Mouse (Mus musculus): ENCODE results near the gene Ncor2. TPM values are rescaled to one million over a fixed set of nuclear protein-coding genes. Genes with fewer than 3 reads are reported as not detected.

Gene Ncor2
- polyA plus RNA-seq, 1 experiment from 2014 or later, result 17.0 TPM

DNA sequence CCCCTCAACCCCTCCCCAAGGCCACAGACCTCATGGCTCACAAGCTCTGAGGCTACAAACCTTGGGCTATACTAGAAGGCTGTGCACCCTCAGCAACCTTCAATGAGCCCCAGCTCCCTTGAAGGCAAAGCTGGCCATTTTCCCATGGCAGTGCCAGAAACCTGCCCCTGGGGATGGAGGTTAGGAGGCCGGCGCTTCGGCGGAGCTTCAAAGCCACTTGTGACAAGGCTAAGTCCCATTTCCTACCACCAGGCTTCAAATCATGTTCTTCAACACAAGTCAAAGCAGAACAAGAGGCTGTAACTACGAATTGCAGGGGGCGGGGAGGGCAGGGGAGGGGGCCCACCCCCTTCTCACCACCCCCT is 122.7 kb downstream of the Ncor2 start:
- no peak overlapping the region for H3K4me3 ChIP-seq
- peaks cover 19% of the 10 kb centered on the region for H3K36me3 ChIP-seq
- no peaks in the 10 kb centered on the region for H3K27me3 ChIP-seq (replicated peaks)
- WGBS, result 45% methylated on average over 6 of the region's 6 CpGs
- 0 out of 2 replicates have a peak overlapping the region, but pooled peaks have one; percentile 18 for H3K27ac ChIP-seq (ENCODE audit: poor library complexity, severe bottlenecking)
- H3K9me3 ChIP-seq (replicated peaks), result no peaks in the 10 kb centered on the region
- H3K4me1 ChIP-seq (replicated peaks), result peaks cover 99% of the 10 kb centered on the region
- H3K4me2 ChIP-seq, result peak overlapping the region; percentile 80; the same call in 1 of the 2 replicates
- 0 out of 2 replicates have a peak overlapping the region, but pooled peaks have one; percentile 3 for H3K9ac ChIP-seq
- ATAC-seq (ENCODE audit: insufficient number of reproducible peaks, low FRiP score), result no peak

GRCm38 (mm10) chr5:125055901-125056300 is 123.1 kb downstream of the Ncor2 start:
- no peak overlapping the region for H3K4me3 ChIP-seq
- H3K36me3 ChIP-seq, result peaks cover 23% of the 10 kb centered on the region
- H3K9ac ChIP-seq, result 0 out of 2 replicates have a peak overlapping the region, but pooled peaks have one; percentile 3
- H3K27me3 ChIP-seq (replicated peaks), result no peaks in the 10 kb centered on the region
- H3K27ac ChIP-seq (ENCODE audit: poor library complexity, severe bottlenecking), result no peak overlapping the region
- 71% methylated on average over 8 of the region's 8 CpGs for WGBS
- no peaks in the 10 kb centered on the region for H3K9me3 ChIP-seq (replicated peaks)
- peaks cover 99% of the 10 kb centered on the region for H3K4me1 ChIP-seq (replicated peaks)
- H3K4me2 ChIP-seq, result 0 out of 2 replicates have a peak overlapping the region, but pooled peaks have one; percentile 80
- no peak for ATAC-seq (ENCODE audit: insufficient number of reproducible peaks, low FRiP score)

- no peak for ATAC-seq (ENCODE audit: insufficient number of reproducible peaks, low FRiP score)
- Histone ChIP-seq H3K4me1 (replicated peaks) (peaks cover 97% of the 10 kb centered on the region), H3K4me2 (no peak overlapping the region), H3K27me3 (replicated peaks) (no peaks in the 10 kb centered on the region), H3K36me3 (peaks cover 45% of the 10 kb centered on the region), H3K9ac (no peak overlapping the region), H3K27ac (ENCODE audit: poor library complexity, severe bottlenecking) (no peak overlapping the region), H3K4me3 (no peak overlapping the region), H3K9me3 (replicated peaks) (no peaks in the 10 kb centered on the region)
- 43% methylated on average over 7 of the region's 7 CpGs for WGBS
These were observed 125.4 kb downstream of the Ncor2 start for GRCm38 (mm10) chr5:125053661-125054060.

DNA sequence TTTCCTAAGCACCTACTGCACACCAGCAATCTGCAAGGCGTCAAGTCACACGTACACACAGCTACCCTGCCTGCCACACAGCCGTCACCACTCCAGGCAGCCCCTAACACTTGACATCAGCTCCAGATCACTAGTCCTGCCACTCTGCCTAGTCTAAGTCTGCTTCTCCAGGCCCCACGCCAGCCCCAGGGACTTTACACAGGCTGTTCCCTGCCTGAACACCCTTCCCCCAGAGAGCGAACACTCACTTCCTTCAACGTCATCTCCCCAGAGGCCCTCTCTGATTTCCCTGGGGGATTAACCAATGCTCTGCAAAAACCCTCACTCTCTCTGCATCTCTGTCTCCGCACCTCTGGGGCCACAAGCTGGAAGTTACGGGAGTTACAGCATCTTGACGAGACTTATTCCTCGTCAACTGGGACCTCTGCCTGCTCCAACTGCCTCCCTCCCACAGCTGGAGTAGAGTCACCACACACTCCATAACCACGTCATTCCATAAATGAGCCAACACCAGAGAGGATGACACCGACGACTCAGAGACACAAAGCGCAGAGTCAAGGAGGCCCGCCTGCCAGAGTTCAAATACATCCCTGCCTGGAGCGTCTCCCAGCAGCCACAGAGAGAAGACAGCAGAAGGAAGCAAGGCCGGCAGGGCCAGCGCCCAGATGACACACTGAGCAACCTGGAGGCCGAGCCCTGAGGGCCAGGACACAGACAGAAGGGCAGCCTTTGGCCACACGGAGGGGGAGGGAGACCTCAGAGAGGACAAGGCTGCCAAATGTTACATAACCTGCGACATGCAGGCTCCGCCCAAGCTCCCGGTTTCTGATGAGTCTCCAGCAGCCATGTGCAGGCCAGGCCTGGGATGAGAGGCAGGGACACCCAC is 126.2 kb downstream of the Ncor2 start:
- no peaks in the 10 kb centered on the region for H3K27me3 ChIP-seq (replicated peaks)
- H3K4me3 ChIP-seq, result no peak overlapping the region
- no peak overlapping the region for H3K9ac ChIP-seq
- H3K4me1 ChIP-seq (replicated peaks), result peaks cover 89% of the 10 kb centered on the region
- H3K36me3 ChIP-seq, result peaks cover 53% of the 10 kb centered on the region
- 55% methylated on average over 23 of the region's 23 CpGs for WGBS
- no peak overlapping the region for H3K4me2 ChIP-seq
- ATAC-seq (ENCODE audit: insufficient number of reproducible peaks, low FRiP score), result peak; percentile 49
- peak overlapping the region; percentile 46 for H3K27ac ChIP-seq (ENCODE audit: poor library complexity, severe bottlenecking)
- H3K9me3 ChIP-seq (replicated peaks), result no peaks in the 10 kb centered on the region

DNA sequence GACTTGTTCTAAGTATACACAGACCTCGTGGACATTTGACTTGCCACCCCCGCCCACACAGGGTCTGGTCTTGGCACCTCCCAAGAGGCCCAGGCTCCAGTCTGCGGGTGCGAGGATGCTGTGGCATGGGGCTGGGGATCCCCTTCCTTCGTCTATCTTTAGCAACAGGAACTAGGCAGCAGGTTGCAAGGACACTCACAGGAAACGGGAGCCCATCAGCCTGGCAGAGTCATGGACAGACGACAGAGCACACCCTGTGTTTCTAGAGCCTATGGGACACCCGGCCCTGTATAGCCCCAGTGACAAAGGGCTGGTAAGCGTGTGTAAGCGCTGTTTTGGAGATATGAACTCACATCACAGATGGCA is 126.8 kb downstream of the Ncor2 start:
- Histone ChIP-seq H3K27ac (ENCODE audit: poor library complexity, severe bottlenecking) (peak overlapping the region; percentile 46; the same call in 1 of the 2 replicates), H3K27me3 (replicated peaks) (no peaks in the 10 kb centered on the region), H3K4me3 (no peak overlapping the region), H3K4me1 (replicated peaks) (peaks cover 82% of the 10 kb centered on the region), H3K4me2 (no peak overlapping the region), H3K9me3 (replicated peaks) (no peaks in the 10 kb centered on the region), H3K9ac (no peak overlapping the region), H3K36me3 (peaks cover 60% of the 10 kb centered on the region)
- WGBS, result 33% methylated on average over 10 of the region's 10 CpGs
- 0 out of 2 replicates have a peak, but pooled peaks have one; percentile 3 for ATAC-seq (ENCODE audit: insufficient number of reproducible peaks, low FRiP score)

- Histone ChIP-seq H3K27me3 (replicated peaks) (no peaks in the 10 kb centered on the region), H3K27ac (ENCODE audit: poor library complexity, severe bottlenecking) (no peak overlapping the region), H3K9ac (no peak overlapping the region), H3K4me1 (replicated peaks) (peaks cover 69% of the 10 kb centered on the region), H3K9me3 (replicated peaks) (no peaks in the 10 kb centered on the region), H3K4me3 (no peak overlapping the region), H3K36me3 (peaks cover 75% of the 10 kb centered on the region), H3K4me2 (no peak overlapping the region)
- WGBS, result 47% methylated on average over 4 of the region's 4 CpGs
- ATAC-seq (ENCODE audit: insufficient number of reproducible peaks, low FRiP score), result peak; percentile 13; the same call in 1 of the 2 replicates
These were observed 129.5 kb downstream of the Ncor2 start for GRCm38 (mm10) chr5:125049481-125049880.

DNA sequence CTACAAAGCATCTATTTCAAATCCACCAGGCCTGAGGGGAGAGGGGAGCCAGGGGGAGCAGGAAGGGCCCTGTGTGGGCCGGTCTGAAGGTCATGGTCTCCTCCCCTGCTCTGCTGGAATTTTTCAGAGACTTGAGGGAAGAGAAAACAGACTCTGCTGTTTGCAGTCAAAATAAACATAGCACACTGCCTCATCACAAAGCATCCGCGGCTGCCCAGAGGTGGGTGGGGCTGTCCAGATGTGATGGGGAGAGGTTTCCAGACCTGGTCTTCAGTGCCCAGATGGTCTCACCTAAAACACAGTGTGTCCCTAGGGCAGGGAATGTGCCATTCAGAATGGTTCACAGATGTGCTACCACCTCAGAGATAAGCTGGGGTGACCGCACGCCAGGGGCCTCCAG is 132.6 kb downstream of the Ncor2 start:
- ATAC-seq (ENCODE audit: insufficient number of reproducible peaks, low FRiP score), result no peak
- Histone ChIP-seq H3K9me3 (replicated peaks) (no peaks in the 10 kb centered on the region), H3K4me1 (replicated peaks) (peaks cover 43% of the 10 kb centered on the region), H3K27ac (ENCODE audit: poor library complexity, severe bottlenecking) (no peak overlapping the region), H3K4me2 (no peak overlapping the region), H3K4me3 (no peak overlapping the region), H3K9ac (no peak overlapping the region), H3K36me3 (peaks cover 94% of the 10 kb centered on the region), H3K27me3 (replicated peaks) (no peaks in the 10 kb centered on the region)
- WGBS, result 63% methylated on average over 5 of the region's 5 CpGs

DNA sequence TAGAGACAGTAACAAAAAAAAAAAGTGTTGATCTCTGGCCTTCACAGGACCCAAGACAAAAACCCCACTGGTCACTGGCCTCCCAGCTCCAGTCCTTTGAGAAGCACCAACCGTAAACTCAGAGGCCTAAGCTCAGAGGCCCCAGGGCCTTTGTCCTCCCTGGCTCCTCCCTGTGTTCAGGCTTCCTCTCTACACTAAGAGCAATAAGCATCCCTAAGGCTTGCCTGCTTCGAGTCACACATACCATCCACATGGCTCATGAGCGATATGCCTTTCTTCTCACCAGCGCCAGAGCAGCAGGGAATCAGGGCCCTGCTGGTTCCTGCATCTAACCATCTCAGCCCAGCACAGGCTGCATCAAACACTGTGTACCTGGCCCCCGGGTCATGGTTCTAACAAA is 133.8 kb downstream of the Ncor2 start:
- Histone ChIP-seq H3K4me1 (replicated peaks) (peaks cover 41% of the 10 kb centered on the region), H3K4me2 (no peak overlapping the region), H3K9me3 (replicated peaks) (no peaks in the 10 kb centered on the region), H3K27me3 (replicated peaks) (no peaks in the 10 kb centered on the region), H3K9ac (no peak overlapping the region), H3K36me3 (peaks cover 87% of the 10 kb centered on the region), H3K4me3 (no peak overlapping the region), H3K27ac (ENCODE audit: poor library complexity, severe bottlenecking) (no peak overlapping the region)
- WGBS, result 73% methylated on average over 5 of the region's 5 CpGs
- ATAC-seq (ENCODE audit: insufficient number of reproducible peaks, low FRiP score), result no peak

- Histone ChIP-seq H3K36me3 (peaks cover 87% of the 10 kb centered on the region), H3K4me1 (replicated peaks) (peaks cover 34% of the 10 kb centered on the region), H3K4me3 (no peak overlapping the region), H3K27me3 (replicated peaks) (no peaks in the 10 kb centered on the region), H3K27ac (ENCODE audit: poor library complexity, severe bottlenecking) (no peak overlapping the region), H3K9ac (no peak overlapping the region), H3K4me2 (no peak overlapping the region), H3K9me3 (replicated peaks) (no peaks in the 10 kb centered on the region)
- WGBS, result 87% methylated on average over 6 of the region's 6 CpGs
- no peak for ATAC-seq (ENCODE audit: insufficient number of reproducible peaks, low FRiP score)
These were observed 135.6 kb downstream of the Ncor2 start for GRCm38 (mm10) chr5:125043448-125043847.

DNA sequence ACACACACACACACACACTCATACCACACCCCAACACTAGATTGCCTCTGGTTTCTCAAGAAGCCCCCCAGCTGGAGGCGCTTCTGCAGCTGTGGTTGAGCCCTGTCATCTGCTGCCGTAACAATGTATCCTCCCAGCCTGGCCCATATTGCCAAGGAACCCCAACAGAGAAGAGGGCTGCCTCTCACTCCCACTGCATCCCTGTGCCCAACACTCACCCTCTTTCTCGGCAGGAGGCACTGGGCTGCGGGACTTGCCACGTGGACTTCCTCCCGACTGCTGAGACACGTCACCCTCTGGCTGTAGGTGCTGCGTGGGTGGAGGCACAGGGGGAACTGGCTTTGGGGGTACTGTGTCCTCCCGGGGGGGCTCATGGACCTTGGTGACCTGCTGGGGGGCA is 137.4 kb downstream of the Ncor2 start:
- Histone ChIP-seq H3K4me1 (replicated peaks) (peaks cover 30% of the 10 kb centered on the region), H3K4me2 (no peak overlapping the region), H3K27me3 (replicated peaks) (no peaks in the 10 kb centered on the region), H3K9me3 (replicated peaks) (no peaks in the 10 kb centered on the region), H3K9ac (no peak overlapping the region), H3K36me3 (peaks cover 87% of the 10 kb centered on the region), H3K27ac (ENCODE audit: poor library complexity, severe bottlenecking) (no peak overlapping the region), H3K4me3 (no peak overlapping the region)
- 85% methylated on average over 9 of the region's 9 CpGs for WGBS
- no peak for ATAC-seq (ENCODE audit: insufficient number of reproducible peaks, low FRiP score)

DNA sequence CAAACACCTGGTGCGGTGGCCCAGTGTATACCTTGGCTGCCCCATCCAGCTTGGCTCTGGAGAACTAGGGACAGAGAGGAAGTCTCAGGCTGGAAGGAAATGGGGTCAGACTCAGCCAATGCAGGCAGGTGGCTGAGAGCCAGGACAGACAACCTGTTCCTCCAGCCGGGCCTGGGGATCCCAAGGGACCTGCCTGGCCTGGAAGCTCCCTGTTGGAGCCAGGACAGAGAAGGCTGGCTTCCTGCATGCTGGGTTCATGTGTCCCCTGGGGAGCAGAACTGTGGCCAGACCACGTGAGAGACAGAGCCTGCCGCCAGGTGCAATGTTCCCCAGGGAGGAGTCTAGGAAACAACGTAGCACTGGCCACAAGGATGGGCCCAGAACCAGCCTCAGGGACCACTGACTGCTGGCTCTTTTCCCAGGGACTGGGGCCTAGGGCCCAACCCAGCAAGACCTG is 138.9 kb downstream of the Ncor2 start:
- H3K36me3 ChIP-seq, result peaks cover 87% of the 10 kb centered on the region
- H3K27ac ChIP-seq (ENCODE audit: poor library complexity, severe bottlenecking), result no peak overlapping the region
- WGBS, result 68% methylated on average over 5 of the region's 5 CpGs
- peaks cover 20% of the 10 kb centered on the region for H3K4me1 ChIP-seq (replicated peaks)
- 0 out of 2 replicates have a peak, but pooled peaks have one; percentile 12 for ATAC-seq (ENCODE audit: insufficient number of reproducible peaks, low FRiP score)
- no peaks in the 10 kb centered on the region for H3K27me3 ChIP-seq (replicated peaks)
- H3K9ac ChIP-seq, result no peak overlapping the region
- H3K9me3 ChIP-seq (replicated peaks), result no peaks in the 10 kb centered on the region
- no peak overlapping the region for H3K4me3 ChIP-seq
- H3K4me2 ChIP-seq, result no peak overlapping the region
